Mouse (Mus musculus): Measurements from ENCODE around the gene Slc6a16. TPM values are rescaled to one million over a fixed set of nuclear protein-coding genes. Genes with fewer than 3 reads are reported as not detected.

Gene Slc6a16
- polyA plus RNA-seq, 2 experiments: 0.03 TPM; not detected in 1

- DNase-seq (ENCODE audit: low read depth in 3 of 3, low spot score in 3 of 3): no peak
- WGBS (ENCODE audit: insufficient replicate concordance): 44% methylated on average over 7 of the region's 7 CpGs
- ATAC-seq (ENCODE audit: insufficient read depth): no peak
- Histone ChIP-seq H3K27me3 (ENCODE audit: control insufficient read depth, insufficient read depth, low read length) (no peaks in the 10 kb centered on the region), H3K9me3 (ENCODE audit: control insufficient read depth, low read length) (no peaks in the 10 kb centered on the region), H3K4me1 (replicated peaks; ENCODE audit: control insufficient read depth in 2 of 2, insufficient read depth in 2 of 2, low read length in 1 of 2) (0 out of 4 replicates have a peak, but pooled peaks cover 0 to 2% of the 10 kb centered on the region in 2 experiments), H3K4me2 (ENCODE audit: low read depth) (no peak overlapping the region), H3K27ac (no peak overlapping the region), H3K4me3 (ENCODE audit: insufficient read depth in 1 of 2, low read depth in 2 of 2, low read length in 2 of 2) (no peak overlapping the region), H3K9ac (replicated peaks) (no peak overlapping the region), H3K36me3 (replicated peaks; ENCODE audit: control insufficient read depth, insufficient read depth, low read depth) (no peaks in the 10 kb centered on the region)
- TF ChIP-seq CTCF (IDR thresholded peaks at IDR 0.05; ENCODE audit: low read depth): no peak
- TF ChIP-seq EP300 (IDR thresholded peaks at IDR 0.05; ENCODE audit: low read depth): no peak
These were observed 21.4 kb downstream of the Slc6a16 start for GRCm38 (mm10) chr7:45262266-45262665.

DNA sequence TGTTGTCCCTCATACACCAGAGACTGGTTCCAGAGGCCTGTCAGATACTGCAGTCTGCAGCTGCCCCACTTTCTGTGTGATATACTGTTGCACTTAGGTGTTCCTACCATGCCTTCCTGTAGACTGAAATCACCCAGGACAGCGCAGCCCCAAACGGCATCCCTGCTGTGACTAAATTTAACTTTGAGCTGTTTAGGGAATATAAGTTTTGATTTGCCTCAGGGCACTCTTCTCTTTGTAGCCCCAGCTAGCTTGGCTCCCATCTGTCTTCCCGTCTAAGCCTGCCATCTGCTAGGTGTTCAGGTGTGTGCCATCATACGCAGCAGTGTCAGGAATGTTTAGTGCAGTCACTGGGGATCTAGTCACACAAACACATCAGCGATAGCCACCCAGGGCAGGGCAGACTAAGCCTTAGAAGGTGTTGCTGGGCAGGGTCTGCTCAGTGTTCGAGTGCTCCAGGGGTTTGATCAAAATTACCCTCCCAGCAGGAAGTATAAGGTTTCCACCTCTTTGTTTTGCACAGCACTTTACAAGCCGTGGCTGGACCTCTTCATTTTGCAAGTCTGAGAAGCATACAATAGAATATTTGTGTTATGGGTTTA is 22.2 kb downstream of the Slc6a16 start:
- Histone ChIP-seq H3K27me3 (ENCODE audit: control insufficient read depth, insufficient read depth, low read length) (no peaks in the 10 kb centered on the region), H3K4me2 (ENCODE audit: low read depth) (no peak overlapping the region), H3K36me3 (replicated peaks; ENCODE audit: control insufficient read depth, insufficient read depth, low read depth) (no peaks in the 10 kb centered on the region), H3K9me3 (ENCODE audit: control insufficient read depth, low read length) (no peaks in the 10 kb centered on the region), H3K4me3 (ENCODE audit: insufficient read depth in 1 of 2, low read depth in 2 of 2, low read length in 2 of 2) (no peak overlapping the region), H3K4me1 (replicated peaks; ENCODE audit: control insufficient read depth in 2 of 2, insufficient read depth in 2 of 2, low read length in 1 of 2) (0 out of 4 replicates have a peak, but pooled peaks cover 0 to 2% of the 10 kb centered on the region in 2 experiments), H3K9ac (replicated peaks) (no peak overlapping the region), H3K27ac (no peak overlapping the region)
- no peak for ATAC-seq (ENCODE audit: insufficient read depth)
- DNase-seq (ENCODE audit: low read depth in 3 of 3, low spot score in 3 of 3): no peak
- no peak for TF ChIP-seq EP300 (IDR thresholded peaks at IDR 0.05; ENCODE audit: low read depth)
- TF ChIP-seq CTCF (IDR thresholded peaks at IDR 0.05; ENCODE audit: low read depth): no peak
- WGBS (ENCODE audit: insufficient replicate concordance): 54% methylated on average over 7 of the region's 7 CpGs

DNA sequence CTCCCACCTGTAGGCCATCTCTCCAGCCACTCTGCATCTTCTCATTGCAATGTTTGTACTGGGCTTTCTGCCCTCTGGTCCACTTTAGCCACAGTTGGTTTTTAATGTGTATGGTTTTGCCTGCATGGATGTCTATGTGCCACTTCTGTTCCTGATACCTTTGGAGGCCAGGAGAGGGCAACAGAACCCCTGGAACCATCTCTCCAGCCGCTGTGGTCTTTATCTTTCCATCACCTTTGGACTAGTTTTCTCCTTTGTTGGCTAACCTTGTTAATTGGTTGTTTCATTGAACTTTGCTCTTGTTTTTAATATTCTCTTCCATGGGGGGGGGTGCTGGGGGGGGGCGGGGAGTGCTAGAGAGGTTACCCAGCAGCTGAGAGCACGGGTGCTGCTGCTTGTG is 23.5 kb downstream of the Slc6a16 start:
- no peak overlapping the region for H3K9ac ChIP-seq (replicated peaks)
- 38% methylated on average over 3 of the region's 3 CpGs for WGBS (ENCODE audit: insufficient replicate concordance)
- H3K4me1 ChIP-seq (replicated peaks; ENCODE audit: control insufficient read depth in 2 of 2, insufficient read depth in 2 of 2, low read length in 1 of 2): 0 out of 4 replicates have a peak, but pooled peaks cover 0 to 2% of the 10 kb centered on the region in 2 experiments
- no peak overlapping the region for H3K4me2 ChIP-seq (ENCODE audit: low read depth)
- H3K27ac ChIP-seq: no peak overlapping the region
- TF ChIP-seq EP300 (IDR thresholded peaks at IDR 0.05; ENCODE audit: low read depth): no peak
- no peak for TF ChIP-seq CTCF (IDR thresholded peaks at IDR 0.05; ENCODE audit: low read depth)
- no peak overlapping the region for H3K4me3 ChIP-seq (ENCODE audit: insufficient read depth in 1 of 2, low read depth in 2 of 2, low read length in 2 of 2)
- H3K27me3 ChIP-seq (ENCODE audit: control insufficient read depth, insufficient read depth, low read length): no peaks in the 10 kb centered on the region
- no peaks in the 10 kb centered on the region for H3K9me3 ChIP-seq (ENCODE audit: control insufficient read depth, low read length)
- no peak for ATAC-seq (ENCODE audit: insufficient read depth)
- no peak for DNase-seq (ENCODE audit: low read depth in 3 of 3, low spot score in 3 of 3)
- no peaks in the 10 kb centered on the region for H3K36me3 ChIP-seq (replicated peaks; ENCODE audit: control insufficient read depth, insufficient read depth, low read depth)

DNA sequence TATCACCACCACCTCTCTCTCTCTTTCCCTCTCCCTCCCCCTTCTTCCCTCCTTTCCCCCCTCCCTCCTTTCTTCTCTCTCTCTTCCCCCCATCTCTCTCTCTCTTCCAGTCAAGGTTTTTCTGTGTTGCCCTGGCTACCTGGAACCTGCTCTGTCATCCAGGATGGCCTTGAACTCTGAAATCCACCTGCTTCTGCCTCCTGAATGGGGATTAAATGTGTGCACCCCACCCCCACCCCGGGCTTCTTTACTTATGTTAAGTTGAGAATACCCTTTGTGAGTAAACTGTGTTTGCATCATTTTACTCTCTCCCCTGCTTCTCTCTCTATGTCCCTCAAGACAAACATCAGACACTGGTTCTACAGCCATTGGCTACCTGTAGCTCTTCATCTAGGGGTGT is 24.6 kb downstream of the Slc6a16 start:
- Histone ChIP-seq H3K9ac (replicated peaks) (no peak overlapping the region), H3K9me3 (ENCODE audit: control insufficient read depth, low read length) (no peaks in the 10 kb centered on the region), H3K4me1 (replicated peaks; ENCODE audit: control insufficient read depth in 2 of 2, insufficient read depth in 2 of 2, low read length in 1 of 2) (0 out of 4 replicates have a peak, but pooled peaks cover 0 to 2% of the 10 kb centered on the region in 2 experiments), H3K36me3 (replicated peaks; ENCODE audit: control insufficient read depth, insufficient read depth, low read depth) (no peaks in the 10 kb centered on the region), H3K27ac (no peak overlapping the region), H3K4me3 (ENCODE audit: insufficient read depth in 1 of 2, low read depth in 2 of 2, low read length in 2 of 2) (no peak overlapping the region), H3K27me3 (ENCODE audit: control insufficient read depth, insufficient read depth, low read length) (no peaks in the 10 kb centered on the region), H3K4me2 (ENCODE audit: low read depth) (no peak overlapping the region)
- WGBS (ENCODE audit: insufficient replicate concordance): 46% methylated on average over 1 of the region's 1 CpGs
- ATAC-seq (ENCODE audit: insufficient read depth) (no peak), DNase-seq (ENCODE audit: low read depth in 3 of 3, low spot score in 3 of 3) (no peak)
- TF ChIP-seq EP300 (IDR thresholded peaks at IDR 0.05; ENCODE audit: low read depth) (no peak), CTCF (IDR thresholded peaks at IDR 0.05; ENCODE audit: low read depth) (no peak)

GRCm38 (mm10) chr7:45272786-45273412 is 32.0 kb downstream of the Slc6a16 start:
- no peak for DNase-seq (ENCODE audit: low read depth in 3 of 3, low spot score in 3 of 3)
- Histone ChIP-seq H3K4me2 (ENCODE audit: low read depth) (no peak overlapping the region), H3K27ac (no peak overlapping the region), H3K36me3 (replicated peaks; ENCODE audit: control insufficient read depth, insufficient read depth, low read depth) (no peaks in the 10 kb centered on the region), H3K9ac (replicated peaks) (no peak overlapping the region), H3K9me3 (ENCODE audit: control insufficient read depth, low read length) (no peaks in the 10 kb centered on the region), H3K4me3 (ENCODE audit: insufficient read depth in 1 of 2, low read depth in 2 of 2, low read length in 2 of 2) (no peak overlapping the region), H3K27me3 (ENCODE audit: control insufficient read depth, insufficient read depth, low read length) (no peaks in the 10 kb centered on the region), H3K4me1 (replicated peaks; ENCODE audit: control insufficient read depth in 2 of 2, insufficient read depth in 2 of 2, low read length in 1 of 2) (no peaks in the 10 kb centered on the region; a peak in 1 of 4 replicates)
- TF ChIP-seq CTCF (IDR thresholded peaks at IDR 0.05; ENCODE audit: low read depth) (no peak), EP300 (IDR thresholded peaks at IDR 0.05; ENCODE audit: low read depth) (no peak)
- no peak for ATAC-seq (ENCODE audit: insufficient read depth)
- WGBS (ENCODE audit: insufficient replicate concordance): 59% methylated on average over 10 of the region's 10 CpGs
